Mouse (Mus musculus) midbrain, embryonic 14.5 days (tissue): ENCODE measurements at regions not wholly inside any gene's neighbourhood (a gene's known extent, or its start where the extent isn't known, plus 50 kb on each side); places are given as distances from the start of the nearest gene placed in this dataset.

Experiments
- ATAC-seq: fragments of 200-750 bp; cut with Nextera tagmentation; 2 replicates; pipeline ENCODE4 v1.8.0; 2017; ENCODE audit warnings: moderate number of reproducible peaks, moderate library complexity; ENCODE audit not compliant: low FRiP score, low TSS enrichment
- DNase-seq: peaks from one replicate; pipeline ENCODE4 v3.0.0-alpha.2; 2015
- H3K27ac ChIP-seq: fragments of 300-500 bp; sonication (generic); replicated peaks from 2 replicates; pipeline ENCODE4 v1.5.1; 2014; ENCODE audit warnings: mild to moderate bottlenecking, low read depth, low read length, moderate library complexity
- H3K27me3 ChIP-seq: fragments of 300-500 bp; sonication (generic); 2 replicates; pipeline ENCODE4 v1.6.1; 2014; ENCODE audit warnings: low read length, control low read depth, mixed read lengths; ENCODE audit not compliant: control insufficient read depth, insufficient read depth
- H3K36me3 ChIP-seq: fragments of 300-500 bp; sonication (generic); 2 replicates; pipeline ENCODE4 v1.6.1; 2014; ENCODE audit warnings: low read length, control low read depth; ENCODE audit not compliant: control insufficient read depth, insufficient read depth
- H3K4me1 ChIP-seq: fragments of 300-500 bp; sonication (generic); 2 replicates; pipeline ENCODE4 v1.6.1; 2014; ENCODE audit warnings: mild to moderate bottlenecking, antibody characterized with exemption, low read length, control low read depth; ENCODE audit not compliant: control insufficient read depth, insufficient read depth
- H3K4me2 ChIP-seq: fragments of 300-500 bp; sonication (generic); 2 replicates; pipeline ENCODE4 v1.6.1; 2014; ENCODE audit warnings: mild to moderate bottlenecking, low read length, moderate library complexity
- H3K4me3 ChIP-seq: fragments of 300-500 bp; sonication (generic); replicated peaks from 2 replicates; pipeline ENCODE4 v1.5.1; 2014; ENCODE audit warnings: low read depth, low read length
- H3K9ac ChIP-seq: fragments of 300-500 bp; sonication (generic); replicated peaks from 2 replicates; pipeline ENCODE4 v1.6.1; 2014; ENCODE audit warnings: mild to moderate bottlenecking, low read length, moderate library complexity
- H3K9me3 ChIP-seq: fragments of 300-500 bp; sonication (generic); 2 replicates; pipeline ENCODE4 v1.6.1; 2016; ENCODE audit warnings: low read length, control low read depth, mixed read lengths; ENCODE audit not compliant: control insufficient read depth
- WGBS: fragments of 180-500 bp; shearing (Covaris S2); extraction: QIAGEN DNeasy Blood & Tissue Kit; methylation state at CpG from one replicate; pipeline ENCODE4 v1.1.7; 2014; 5-methylcytosine and 5-hydroxymethylcytosine counted together

GRCm38 (mm10) chr15:59744411-59744931 lies 271.9 kb downstream of the 4933412E24Rik start:
- WGBS: 66% methylated on average over 5 of the region's 5 CpGs
- Histone ChIP-seq H3K36me3 (no peaks in the 10 kb centered on the region), H3K9ac (no peak overlapping the region), H3K9me3 (no peaks in the 10 kb centered on the region), H3K27ac (no peak overlapping the region), H3K27me3 (no peaks in the 10 kb centered on the region), H3K4me2 (no peak overlapping the region), H3K4me1 (no peaks in the 10 kb centered on the region), H3K4me3 (no peak overlapping the region)
- ATAC-seq (no peak), DNase-seq (no peak)

DNA sequence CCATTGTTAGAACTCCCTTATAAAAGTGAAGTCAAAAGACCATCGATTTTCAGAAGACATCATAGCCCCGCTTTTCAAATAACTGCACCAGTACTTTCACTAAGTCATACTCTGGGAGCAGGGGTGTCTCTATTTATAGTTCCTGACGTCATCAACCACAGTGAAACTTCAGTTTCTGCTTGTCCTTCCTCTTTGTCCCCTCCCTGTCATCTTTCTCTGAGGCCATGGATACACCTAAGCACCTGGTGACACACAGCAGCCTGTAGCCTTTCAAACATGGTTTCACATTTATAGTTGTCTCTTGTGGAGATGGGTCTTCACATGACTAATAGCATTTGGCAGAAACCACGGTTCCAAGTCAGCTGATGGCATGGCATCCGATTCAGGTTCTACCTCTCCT lies 277.2 kb downstream of the 4933412E24Rik start:
- 90% methylated on average over 5 of the region's 5 CpGs for WGBS
- H3K4me1 ChIP-seq: no peaks in the 10 kb centered on the region

DNA sequence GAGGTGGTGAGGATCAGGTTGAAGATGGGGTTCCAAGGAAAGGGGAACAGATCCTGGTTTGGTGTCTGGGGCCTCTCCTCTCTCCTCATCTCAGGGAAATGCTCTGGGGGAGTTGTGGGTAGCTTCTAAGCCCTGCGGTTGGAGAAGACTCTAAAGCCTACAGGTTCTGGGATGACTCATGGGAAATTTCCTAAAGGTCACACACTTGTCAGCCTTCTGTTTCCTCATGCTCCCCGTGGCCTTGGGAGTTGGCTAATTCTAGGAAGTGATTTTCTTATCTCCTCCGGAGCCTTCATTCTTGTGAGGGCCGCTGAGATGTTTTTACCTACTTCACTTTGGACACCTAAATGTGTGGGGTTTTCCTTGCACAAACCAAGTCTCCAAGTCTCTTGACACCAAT lies 279.2 kb downstream of the 4933412E24Rik start:
- ATAC-seq (no peak), DNase-seq (no peak)
- Histone ChIP-seq H3K36me3 (no peaks in the 10 kb centered on the region), H3K4me2 (no peak overlapping the region), H3K9ac (no peak overlapping the region), H3K9me3 (no peaks in the 10 kb centered on the region), H3K27me3 (no peaks in the 10 kb centered on the region), H3K4me1 (no peaks in the 10 kb centered on the region), H3K27ac (no peak overlapping the region), H3K4me3 (no peak overlapping the region)
- 87% methylated on average over 4 of the region's 4 CpGs for WGBS

More for the DNA sequence above, 277.2 kb downstream of the 4933412E24Rik start:
- no peak overlapping the region for H3K4me3 ChIP-seq
- DNase-seq: no peak
- ATAC-seq: no peak
- H3K27ac ChIP-seq: no peak overlapping the region
- no peaks in the 10 kb centered on the region for H3K36me3 ChIP-seq
- no peak overlapping the region for H3K9ac ChIP-seq
- H3K4me2 ChIP-seq: no peak overlapping the region
- no peaks in the 10 kb centered on the region for H3K27me3 ChIP-seq
- no peaks in the 10 kb centered on the region for H3K9me3 ChIP-seq

GRCm38 (mm10) chr15:59734376-59734775 lies 282.0 kb downstream of the 4933412E24Rik start:
- Histone ChIP-seq H3K27ac (no peak overlapping the region), H3K4me2 (no peak overlapping the region), H3K9ac (no peak overlapping the region), H3K36me3 (no peaks in the 10 kb centered on the region), H3K4me3 (no peak overlapping the region), H3K4me1 (no peaks in the 10 kb centered on the region), H3K27me3 (no peaks in the 10 kb centered on the region), H3K9me3 (no peaks in the 10 kb centered on the region)
- DNase-seq (no peak), ATAC-seq (no peak)
- 75% methylated on average over 1 of the region's 1 CpGs for WGBS

DNA sequence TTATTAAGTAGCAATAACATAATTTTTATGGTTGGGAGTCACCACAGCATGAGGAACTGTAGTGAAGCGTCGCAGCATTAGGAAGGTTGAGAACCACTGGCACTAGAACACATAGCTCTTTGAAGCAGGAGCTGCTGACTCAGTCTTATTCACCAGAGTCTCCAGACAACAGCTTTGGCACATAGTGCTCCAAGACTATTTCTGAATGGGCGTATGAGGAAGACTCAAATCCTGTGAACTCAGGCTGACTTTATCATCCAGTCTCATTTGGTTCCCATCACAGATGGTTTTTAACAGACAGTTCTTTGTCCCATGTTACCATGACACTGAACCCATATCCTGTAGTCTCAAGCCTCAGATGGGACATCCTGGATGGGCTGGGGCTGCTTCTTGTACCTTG lies 282.5 kb downstream of the 4933412E24Rik start:
- no peak overlapping the region for H3K4me2 ChIP-seq
- DNase-seq (no peak), ATAC-seq (no peak)
- H3K4me1 ChIP-seq: no peaks in the 10 kb centered on the region
- no peak overlapping the region for H3K27ac ChIP-seq
- 95% methylated on average over 3 of the region's 3 CpGs for WGBS
- no peaks in the 10 kb centered on the region for H3K9me3 ChIP-seq
- H3K36me3 ChIP-seq: no peaks in the 10 kb centered on the region
- no peak overlapping the region for H3K9ac ChIP-seq
- no peaks in the 10 kb centered on the region for H3K27me3 ChIP-seq
- no peak overlapping the region for H3K4me3 ChIP-seq

DNA sequence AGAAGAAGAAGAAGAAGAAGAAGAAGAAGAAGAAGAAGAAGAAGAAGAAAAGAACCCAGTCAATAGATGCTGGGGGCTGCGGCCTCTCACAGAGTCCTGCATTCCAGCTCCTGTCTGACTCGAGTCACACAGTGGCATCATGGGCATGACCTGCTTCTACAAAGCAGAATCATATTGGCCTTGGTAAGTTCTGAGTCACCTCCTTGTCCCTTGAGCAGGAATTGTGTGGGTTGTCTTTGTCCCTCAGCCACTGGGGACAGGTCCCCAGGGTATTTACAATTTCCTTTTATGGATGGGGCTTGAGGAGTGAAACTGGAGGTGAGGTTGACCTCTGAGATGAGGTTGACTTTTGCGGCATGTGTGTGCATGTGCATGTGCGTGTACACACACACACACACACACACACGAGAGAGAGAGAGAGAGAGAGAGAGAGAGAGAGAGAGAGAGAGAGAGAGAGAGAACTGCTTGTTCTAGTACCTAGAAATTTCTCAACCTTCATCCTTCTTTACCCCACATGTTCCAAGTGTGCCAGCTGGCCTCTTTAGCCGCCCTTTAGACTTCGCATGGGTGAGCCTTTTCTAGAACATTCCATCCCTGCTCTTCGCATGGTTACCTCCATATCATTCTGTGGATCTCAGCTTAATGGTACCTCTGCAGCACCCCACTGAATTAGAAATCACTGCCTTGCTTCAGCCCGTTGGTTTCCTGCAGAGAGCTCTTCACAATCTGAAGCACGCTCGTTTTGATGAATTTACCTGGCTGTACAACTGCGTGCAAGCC lies 283.2 kb downstream of the 4933412E24Rik start:
- no peaks in the 10 kb centered on the region for H3K4me1 ChIP-seq
- H3K4me2 ChIP-seq: no peak overlapping the region
- WGBS: 81% methylated on average over 11 of the region's 12 CpGs

DNA sequence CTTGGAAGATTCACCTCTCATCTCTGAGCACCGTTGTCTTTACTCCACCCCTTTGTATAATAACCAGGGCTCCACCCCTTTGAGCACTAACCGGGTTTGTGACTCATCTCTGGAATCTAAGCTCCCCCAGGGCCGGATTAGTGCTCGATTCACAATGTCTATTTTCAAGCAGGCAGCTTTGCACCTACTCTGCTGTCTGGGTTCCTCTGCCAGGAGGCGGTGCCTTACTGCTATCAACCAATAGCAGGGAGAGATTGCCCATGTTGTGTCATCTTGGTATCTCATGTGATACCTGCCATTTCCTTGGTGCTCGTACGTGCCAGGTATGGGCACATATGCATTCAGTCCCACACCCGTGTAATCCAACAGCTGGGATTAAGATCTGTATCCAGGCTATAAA lies 285.3 kb downstream of the 4933412E24Rik start:
- no peaks in the 10 kb centered on the region for H3K36me3 ChIP-seq
- H3K9me3 ChIP-seq: no peaks in the 10 kb centered on the region
- no peak overlapping the region for H3K27ac ChIP-seq
- DNase-seq: no peak
- ATAC-seq: no peak
- no peaks in the 10 kb centered on the region for H3K4me1 ChIP-seq
- 81% methylated on average over 8 of the region's 8 CpGs for WGBS
- H3K4me2 ChIP-seq: no peak overlapping the region
- H3K27me3 ChIP-seq: no peaks in the 10 kb centered on the region
- no peak overlapping the region for H3K9ac ChIP-seq
- no peak overlapping the region for H3K4me3 ChIP-seq

More for the DNA sequence above, 283.2 kb downstream of the 4933412E24Rik start:
- ATAC-seq (no peak), DNase-seq (no peak)
- Histone ChIP-seq H3K9me3 (no peaks in the 10 kb centered on the region), H3K36me3 (no peaks in the 10 kb centered on the region), H3K9ac (no peak overlapping the region), H3K4me3 (no peak overlapping the region), H3K27me3 (no peaks in the 10 kb centered on the region), H3K27ac (no peak overlapping the region)

DNA sequence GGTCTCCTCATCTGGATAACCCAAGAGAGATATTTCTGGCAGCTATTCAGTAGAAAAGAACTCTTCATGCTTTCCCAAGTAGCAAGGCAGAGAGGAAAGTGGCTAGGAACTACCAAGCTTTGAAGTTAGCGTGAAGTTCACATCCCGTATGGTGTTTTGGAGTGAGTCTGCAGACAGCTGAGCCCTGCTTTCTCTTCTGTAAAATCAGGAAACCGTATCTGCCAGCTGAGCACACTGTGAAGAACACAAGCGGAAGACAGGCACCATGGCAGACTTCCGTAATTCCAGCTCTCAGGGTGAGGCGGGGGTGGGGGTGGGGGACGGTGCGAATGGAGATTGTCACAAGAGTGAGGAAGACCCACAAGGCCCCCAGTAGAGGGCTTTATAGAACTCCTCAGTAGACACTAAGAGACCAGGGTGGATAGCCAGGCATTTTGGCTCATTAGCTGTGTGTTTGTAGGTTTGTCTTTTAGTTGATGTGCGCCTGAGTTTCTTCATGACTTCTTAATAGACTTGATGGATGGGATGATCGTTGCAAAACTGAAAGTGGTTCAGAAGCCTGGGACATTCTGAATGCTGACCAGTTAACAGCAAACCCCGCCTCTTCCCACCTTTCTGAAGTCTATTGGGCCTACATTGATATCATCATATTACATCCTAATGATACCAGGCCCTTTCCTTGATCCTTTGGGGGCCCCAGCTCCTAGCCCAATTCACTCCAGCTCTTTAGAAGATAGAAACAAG lies 287.4 kb downstream of the 4933412E24Rik start:
- H3K4me1 ChIP-seq: no peaks in the 10 kb centered on the region
- DNase-seq (no peak), ATAC-seq (no peak)
- H3K4me2 ChIP-seq: no peak overlapping the region
- no peak overlapping the region for H3K27ac ChIP-seq
- no peak overlapping the region for H3K4me3 ChIP-seq
- no peaks in the 10 kb centered on the region for H3K27me3 ChIP-seq
- H3K9me3 ChIP-seq: no peaks in the 10 kb centered on the region
- no peak overlapping the region for H3K9ac ChIP-seq
- WGBS: 89% methylated on average over 11 of the region's 11 CpGs
- no peaks in the 10 kb centered on the region for H3K36me3 ChIP-seq
